Mouse (Mus musculus): Measurements from ENCODE around the gene Eif2d. TPM values are rescaled to one million over a fixed set of nuclear protein-coding genes. Genes with fewer than 3 reads are reported as not detected.

Eif2d gene
- polyA plus RNA-seq, 1 experiment from 2014 or later, result 26.4 TPM

DNA sequence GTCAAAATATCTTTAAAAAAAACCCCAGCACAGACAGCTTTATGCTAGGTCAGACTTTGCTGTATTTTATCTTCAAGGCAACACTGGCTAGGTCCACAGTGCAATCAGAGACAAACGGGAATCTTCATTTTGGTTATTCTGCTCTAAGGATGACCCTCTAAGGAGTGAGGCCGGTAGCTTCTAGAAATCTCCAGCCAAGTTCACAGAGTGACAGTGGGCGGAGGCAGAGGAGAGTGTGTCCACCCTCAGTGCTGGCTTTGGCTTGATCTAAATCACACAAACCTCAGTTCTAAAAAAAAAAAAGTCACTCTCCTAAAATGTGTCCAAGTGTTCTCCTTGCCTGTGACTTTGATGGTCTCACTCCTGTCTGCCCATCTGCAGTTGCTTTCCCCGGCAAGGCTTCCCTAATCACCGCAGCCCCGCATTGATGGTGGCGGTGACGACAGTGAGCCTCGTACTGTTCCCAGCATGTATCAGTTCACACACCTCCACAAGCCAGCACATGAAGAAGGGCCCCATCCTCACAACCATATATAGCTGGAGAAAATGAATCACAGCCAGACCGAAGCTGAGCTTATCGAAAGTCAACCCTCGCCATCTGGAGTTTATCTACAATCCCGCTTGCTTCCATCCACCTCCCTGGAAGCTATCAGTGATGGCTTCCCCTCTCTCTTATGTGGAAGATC, 33.0 kb downstream of the Eif2d start:
- Histone ChIP-seq H3K4me1 (replicated peaks; ENCODE audit: control insufficient read depth, insufficient read depth, low read length) (no peaks in the 10 kb centered on the region), H3K36me3 (ENCODE audit: control insufficient read depth, insufficient read depth) (no peaks in the 10 kb centered on the region), H3K4me2 (replicated peaks; ENCODE audit: low read depth) (no peak overlapping the region), H3K9ac (ENCODE audit: low read depth, low read length) (no peak overlapping the region), H3K9me3 (ENCODE audit: control insufficient read depth) (no peaks in the 10 kb centered on the region), H3K4me3 (ENCODE audit: low read depth, low read length) (no peak overlapping the region), H3K27me3 (replicated peaks; ENCODE audit: control insufficient read depth, insufficient read depth, low read length) (no peaks in the 10 kb centered on the region), H3K27ac (ENCODE audit: low read depth, low read length) (no peak overlapping the region)
- ATAC-seq, result no peak
- no peak for TF ChIP-seq CTCF (IDR thresholded peaks at IDR 0.05; ENCODE audit: low read depth)
- 79% methylated on average over 13 of the region's 13 CpGs for WGBS

- ATAC-seq, result no peak
- 76% methylated on average over 6 of the region's 6 CpGs for WGBS
Measured at GRCm38 (mm10) chr1:131186995-131187394, 34.0 kb downstream of the Eif2d start.

GRCm38 (mm10) chr1:131187856-131188255, 34.9 kb downstream of the Eif2d start:
- no peaks in the 10 kb centered on the region for H3K36me3 ChIP-seq (ENCODE audit: control insufficient read depth, insufficient read depth)
- H3K27me3 ChIP-seq (replicated peaks; ENCODE audit: control insufficient read depth, insufficient read depth, low read length), result no peaks in the 10 kb centered on the region
- no peak overlapping the region for H3K4me2 ChIP-seq (replicated peaks; ENCODE audit: low read depth)
- TF ChIP-seq CTCF (IDR thresholded peaks at IDR 0.05; ENCODE audit: low read depth), result no peak
- H3K27ac ChIP-seq (ENCODE audit: low read depth, low read length), result no peak overlapping the region
- H3K4me1 ChIP-seq (replicated peaks; ENCODE audit: control insufficient read depth, insufficient read depth, low read length), result no peaks in the 10 kb centered on the region
- H3K9ac ChIP-seq (ENCODE audit: low read depth, low read length), result no peak overlapping the region
- WGBS, result 69% methylated on average over 5 of the region's 5 CpGs
- H3K4me3 ChIP-seq (ENCODE audit: low read depth, low read length), result no peak overlapping the region
- no peaks in the 10 kb centered on the region for H3K9me3 ChIP-seq (ENCODE audit: control insufficient read depth)
- ATAC-seq, result no peak

More at GRCm38 (mm10) chr1:131186995-131187394, 34.0 kb downstream of the Eif2d start:
- no peak overlapping the region for H3K27ac ChIP-seq (ENCODE audit: low read depth, low read length)
- no peak overlapping the region for H3K9ac ChIP-seq (ENCODE audit: low read depth, low read length)
- H3K4me2 ChIP-seq (replicated peaks; ENCODE audit: low read depth), result no peak overlapping the region
- no peak overlapping the region for H3K4me3 ChIP-seq (ENCODE audit: low read depth, low read length)
- no peak for TF ChIP-seq CTCF (IDR thresholded peaks at IDR 0.05; ENCODE audit: low read depth)
- no peaks in the 10 kb centered on the region for H3K9me3 ChIP-seq (ENCODE audit: control insufficient read depth)
- no peaks in the 10 kb centered on the region for H3K4me1 ChIP-seq (replicated peaks; ENCODE audit: control insufficient read depth, insufficient read depth, low read length)
- H3K36me3 ChIP-seq (ENCODE audit: control insufficient read depth, insufficient read depth), result no peaks in the 10 kb centered on the region
- H3K27me3 ChIP-seq (replicated peaks; ENCODE audit: control insufficient read depth, insufficient read depth, low read length), result no peaks in the 10 kb centered on the region

DNA sequence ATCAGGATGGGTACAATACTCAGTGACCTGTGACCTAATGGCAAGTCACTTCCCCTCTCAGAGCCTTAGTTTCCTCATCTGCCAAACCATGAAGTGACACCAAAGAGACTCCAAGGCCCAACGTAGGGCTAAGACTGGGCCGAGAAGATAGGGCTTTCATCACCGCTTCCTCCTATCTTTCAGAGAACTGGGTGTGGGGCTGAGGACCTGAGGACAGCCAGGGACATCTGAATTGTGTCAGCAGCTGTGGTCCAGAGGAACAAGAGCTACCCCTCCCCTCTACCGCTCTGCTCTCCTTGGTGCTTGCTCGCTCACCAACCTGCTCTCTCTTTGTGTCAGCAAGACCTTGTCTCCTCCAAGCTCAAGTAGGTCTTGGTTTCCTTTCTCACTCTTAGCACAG, 35.7 kb downstream of the Eif2d start:
- no peak for ATAC-seq
- Histone ChIP-seq H3K4me1 (replicated peaks; ENCODE audit: control insufficient read depth, insufficient read depth, low read length) (no peaks in the 10 kb centered on the region), H3K27me3 (replicated peaks; ENCODE audit: control insufficient read depth, insufficient read depth, low read length) (no peaks in the 10 kb centered on the region), H3K9ac (ENCODE audit: low read depth, low read length) (no peak overlapping the region), H3K4me2 (replicated peaks; ENCODE audit: low read depth) (no peak overlapping the region), H3K4me3 (ENCODE audit: low read depth, low read length) (no peak overlapping the region), H3K27ac (ENCODE audit: low read depth, low read length) (no peak overlapping the region), H3K36me3 (ENCODE audit: control insufficient read depth, insufficient read depth) (no peaks in the 10 kb centered on the region), H3K9me3 (ENCODE audit: control insufficient read depth) (no peaks in the 10 kb centered on the region)
- TF ChIP-seq CTCF (IDR thresholded peaks at IDR 0.05; ENCODE audit: low read depth), result no peak
- WGBS, result 92% methylated on average over 5 of the region's 5 CpGs

DNA sequence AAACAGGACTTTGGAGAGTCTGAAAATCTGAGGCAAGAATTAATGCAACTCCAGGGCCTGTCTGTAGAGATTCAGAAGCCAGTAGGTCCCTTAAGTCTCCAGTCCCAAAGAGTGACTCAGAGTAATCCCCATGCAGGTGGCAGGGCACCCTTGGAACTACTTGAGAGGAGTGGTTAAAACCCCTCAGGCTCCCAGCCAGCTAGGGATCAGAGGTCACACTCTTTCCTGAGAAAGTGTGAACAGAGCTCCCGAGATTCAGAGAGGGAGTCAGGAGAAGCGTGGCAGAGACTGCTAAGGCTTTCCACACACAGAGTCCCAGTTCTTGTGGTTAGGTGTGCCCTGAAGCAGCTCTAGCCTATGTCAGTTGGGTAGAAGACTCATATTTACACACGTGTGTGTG, 40.8 kb downstream of the Eif2d start:
- ATAC-seq, result peak; percentile 21; the same call in 1 of the 2 replicates
- Histone ChIP-seq H3K36me3 (ENCODE audit: control insufficient read depth, insufficient read depth) (no peaks in the 10 kb centered on the region), H3K9me3 (ENCODE audit: control insufficient read depth) (no peaks in the 10 kb centered on the region), H3K4me1 (replicated peaks; ENCODE audit: control insufficient read depth, insufficient read depth, low read length) (0 out of 2 replicates have a peak, but pooled peaks cover 2% of the 10 kb centered on the region), H3K4me3 (ENCODE audit: low read depth, low read length) (no peak overlapping the region), H3K27me3 (replicated peaks; ENCODE audit: control insufficient read depth, insufficient read depth, low read length) (no peaks in the 10 kb centered on the region), H3K27ac (ENCODE audit: low read depth, low read length) (no peak overlapping the region), H3K9ac (ENCODE audit: low read depth, low read length) (no peak overlapping the region), H3K4me2 (replicated peaks; ENCODE audit: low read depth) (no peak overlapping the region)
- 41% methylated on average over 3 of the region's 3 CpGs for WGBS
- TF ChIP-seq CTCF (IDR thresholded peaks at IDR 0.05; ENCODE audit: low read depth), result no peak

DNA sequence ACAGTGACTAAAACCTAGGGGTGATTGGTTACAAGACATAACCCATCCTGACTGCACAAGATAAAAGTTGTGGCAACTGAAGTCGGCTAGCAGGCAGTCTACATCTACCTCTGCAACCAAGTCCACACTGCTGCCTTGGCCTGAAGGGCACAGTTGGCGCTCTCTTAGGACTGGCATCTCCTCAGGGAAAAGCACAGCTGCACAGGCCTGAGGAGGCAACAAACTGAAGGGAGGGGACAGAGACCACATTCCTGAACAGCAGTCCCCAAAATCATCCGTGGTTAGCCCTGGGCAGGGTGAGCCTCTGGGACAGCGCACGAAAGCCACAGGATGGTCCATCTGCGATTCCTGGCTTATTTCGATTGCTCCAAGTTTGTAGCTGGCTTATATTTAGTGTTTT, 42.7 kb downstream of the Eif2d start:
- Histone ChIP-seq H3K4me2 (replicated peaks; ENCODE audit: low read depth) (no peak overlapping the region), H3K9me3 (ENCODE audit: control insufficient read depth) (no peaks in the 10 kb centered on the region), H3K36me3 (ENCODE audit: control insufficient read depth, insufficient read depth) (no peaks in the 10 kb centered on the region), H3K4me1 (replicated peaks; ENCODE audit: control insufficient read depth, insufficient read depth, low read length) (0 out of 2 replicates have a peak, but pooled peaks cover 2% of the 10 kb centered on the region), H3K9ac (ENCODE audit: low read depth, low read length) (no peak overlapping the region), H3K27me3 (replicated peaks; ENCODE audit: control insufficient read depth, insufficient read depth, low read length) (no peaks in the 10 kb centered on the region), H3K4me3 (ENCODE audit: low read depth, low read length) (no peak overlapping the region), H3K27ac (ENCODE audit: low read depth, low read length) (peak overlapping the region; percentile 50; the same call in 1 of the 2 replicates)
- no peak for TF ChIP-seq CTCF (IDR thresholded peaks at IDR 0.05; ENCODE audit: low read depth)
- WGBS, result 82% methylated on average over 7 of the region's 7 CpGs
- ATAC-seq, result no peak
